Mouse (Mus musculus): ENCODE measurements around the gene Unc93a. TPM values are rescaled to one million over a fixed set of nuclear protein-coding genes. Genes with fewer than 3 reads are reported as not detected.

Unc93a gene
- polyA plus RNA-seq, 1 experiment from 2014 or later, result not detected

Other genes with a start within 250 kb of the Unc93a start
- 0.65 and 1.4 TPM in 2 replicates for gene Pnldc1, start 221.6 kb downstream of the Unc93a start, polyA plus RNA-seq (2014; fragmentation: Nextera tagmentation; extraction: Ambion mirVana)
- 447 and 471 TPM in 2 replicates for gene Tcp1, start 216.1 kb downstream of the Unc93a start, polyA plus RNA-seq (2014; fragmentation: Nextera tagmentation; extraction: Ambion mirVana)
- 168 TPM in 2 replicates for gene Mrpl18, start 215.5 kb downstream of the Unc93a start, polyA plus RNA-seq (2014; fragmentation: Nextera tagmentation; extraction: Ambion mirVana)
- 0.81 and 1.1 TPM in 2 replicates for gene Acat3, start 191.2 kb downstream of the Unc93a start, polyA plus RNA-seq (2014; fragmentation: Nextera tagmentation; extraction: Ambion mirVana)
- gene Acat2, start 171.1 kb downstream of the Unc93a start, polyA plus RNA-seq (2014; fragmentation: Nextera tagmentation; extraction: Ambion mirVana), result 141 and 151 TPM in 2 replicates
- gene Wtap, start 137.6 kb downstream of the Unc93a start, polyA plus RNA-seq (2014; fragmentation: Nextera tagmentation; extraction: Ambion mirVana), result 121 and 131 TPM in 2 replicates
- 141 and 149 TPM in 2 replicates for gene Sod2, start 125.0 kb downstream of the Unc93a start, polyA plus RNA-seq (2014; fragmentation: Nextera tagmentation; extraction: Ambion mirVana)
- gene Gpr31b, start 79.5 kb downstream of the Unc93a start, polyA plus RNA-seq (2014; fragmentation: Nextera tagmentation; extraction: Ambion mirVana), result 0.27 TPM in 1 of 2 replicates, not detected in the other
- 0.09 and 0.31 TPM in 2 replicates for gene Tcp10b, start 70.7 kb downstream of the Unc93a start, polyA plus RNA-seq (2014; fragmentation: Nextera tagmentation; extraction: Ambion mirVana)
- not detected in 2 replicates for gene Smok2a, start 89.4 kb upstream of the Unc93a start, polyA plus RNA-seq (2014; fragmentation: Nextera tagmentation; extraction: Ambion mirVana)
- gene Smok2b, start 98.4 kb upstream of the Unc93a start, polyA plus RNA-seq (2014; fragmentation: Nextera tagmentation; extraction: Ambion mirVana), result not detected in 2 replicates
- not detected in 2 replicates for gene Tcp10c, start 222.8 kb upstream of the Unc93a start, polyA plus RNA-seq (2014; fragmentation: Nextera tagmentation; extraction: Ambion mirVana)

Data from intestine, embryonic 14.5 days (tissue).